Mouse (Mus musculus) heart, postnatal 25 days (tissue): ENCODE measurements at regions not wholly inside any gene's neighbourhood (a gene's known extent, or its start where the extent isn't known, plus 50 kb on each side); places are given as distances from the start of the nearest gene placed in this dataset.

Experiments
- DNase-seq: peaks from one replicate; pipeline ENCODE4 v3.0.0; 2022; ENCODE audit warnings: low spot score
- intact Hi-C: fragments of 180-260 bp; cut with DNase I; formaldehyde crosslinking; loops from one replicate; pipeline ENCODE4 v1.15.1; 2025

DNA sequence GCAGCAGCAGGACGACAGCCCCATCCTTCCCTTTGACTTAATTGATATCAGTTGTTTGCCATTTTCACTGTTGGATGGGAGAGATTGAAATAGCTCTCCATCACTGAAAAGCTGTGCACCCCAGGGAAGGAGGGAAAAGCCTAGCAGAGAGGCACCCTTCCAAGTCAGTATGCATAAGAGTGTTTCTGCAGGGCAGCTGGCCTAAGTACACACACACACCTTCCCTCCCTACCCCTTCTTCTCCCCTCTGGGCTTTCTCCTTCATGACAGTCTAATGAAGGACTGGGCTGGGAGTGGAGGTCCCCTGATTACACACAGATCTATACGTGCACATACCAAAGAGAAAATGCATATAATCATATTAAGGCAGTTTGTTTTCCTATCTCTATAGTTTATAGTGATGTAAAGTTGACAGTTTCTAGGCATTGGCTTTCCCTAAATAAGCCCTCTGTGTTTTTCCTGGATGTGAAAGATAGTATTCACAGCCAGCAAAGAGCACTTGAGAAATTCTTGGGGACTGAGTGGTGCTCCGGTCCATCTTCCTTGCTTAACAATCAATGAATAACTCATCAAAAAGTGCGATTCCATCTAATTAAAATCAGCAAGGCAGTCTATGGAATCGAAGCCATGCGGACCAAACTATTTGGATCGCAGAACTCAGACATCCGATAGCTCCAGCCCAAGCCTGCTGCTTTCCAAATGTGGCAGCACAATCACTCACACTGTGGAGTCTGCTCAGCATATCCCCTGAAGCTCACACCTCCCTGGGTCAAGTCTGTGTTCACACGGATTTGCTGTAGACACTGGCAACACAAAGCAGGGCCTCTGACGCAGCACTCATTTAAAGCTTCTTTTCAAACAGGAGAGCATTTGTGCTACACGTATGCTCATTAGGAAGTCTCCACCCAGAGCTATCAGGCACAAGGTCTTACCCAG, 224.9 kb upstream of the Sfrp2 start:
- intact Hi-C loops: no loop called here
- no peak for DNase-seq

DNA sequence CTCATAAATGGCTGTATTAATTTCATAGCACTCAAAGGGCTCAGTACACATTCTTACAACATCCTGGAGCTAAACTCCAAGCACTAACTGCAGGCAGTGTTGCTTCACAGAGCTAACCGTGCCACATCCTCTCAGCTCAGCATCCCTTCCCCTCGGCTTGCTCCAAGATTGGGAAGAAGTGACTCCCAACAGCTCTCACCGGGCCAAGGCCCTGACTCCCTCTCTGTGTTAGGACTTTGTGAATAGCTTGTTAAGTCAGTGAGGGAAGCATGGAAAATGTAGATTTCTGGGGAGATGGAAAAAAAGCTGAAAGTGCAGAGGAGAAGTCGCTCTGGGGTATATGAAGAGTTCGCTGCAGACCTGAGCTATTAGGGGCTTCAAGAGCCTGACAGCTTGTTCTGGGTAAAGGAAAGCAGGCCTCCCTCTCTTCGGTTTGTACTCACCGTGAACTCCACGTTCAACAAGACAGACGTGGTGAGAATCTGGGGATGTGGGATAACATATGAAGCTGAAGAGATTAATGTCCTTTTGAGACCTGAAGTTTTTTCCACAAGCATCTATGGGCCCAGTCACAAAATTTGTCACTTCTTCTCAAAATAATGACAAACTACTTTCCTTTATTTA, 213.5 kb upstream of the Sfrp2 start:
- DNase-seq: no peak
- intact Hi-C loops: no loop called here

DNA sequence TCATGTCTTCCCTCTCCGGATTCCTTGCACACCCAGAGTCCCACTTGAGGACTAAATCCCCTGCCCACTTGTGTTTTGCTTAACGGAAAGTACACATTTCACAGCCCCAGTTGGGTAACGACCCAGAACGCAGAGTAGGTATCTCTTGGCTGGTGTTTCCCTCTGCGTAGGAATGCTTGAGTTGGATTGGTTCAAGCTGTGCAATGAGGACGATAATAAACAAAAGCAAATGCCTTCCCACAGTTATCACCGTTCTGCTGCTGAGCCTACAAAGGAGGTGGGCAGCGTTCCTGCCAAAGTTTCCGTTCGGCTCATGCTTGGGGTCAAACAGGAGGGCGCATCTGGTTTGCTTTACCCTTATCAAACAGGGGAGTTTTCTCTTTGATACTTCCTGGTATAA, 212.3 kb upstream of the Sfrp2 start:
- no peak for DNase-seq
- intact Hi-C loops: no loop called here

DNA sequence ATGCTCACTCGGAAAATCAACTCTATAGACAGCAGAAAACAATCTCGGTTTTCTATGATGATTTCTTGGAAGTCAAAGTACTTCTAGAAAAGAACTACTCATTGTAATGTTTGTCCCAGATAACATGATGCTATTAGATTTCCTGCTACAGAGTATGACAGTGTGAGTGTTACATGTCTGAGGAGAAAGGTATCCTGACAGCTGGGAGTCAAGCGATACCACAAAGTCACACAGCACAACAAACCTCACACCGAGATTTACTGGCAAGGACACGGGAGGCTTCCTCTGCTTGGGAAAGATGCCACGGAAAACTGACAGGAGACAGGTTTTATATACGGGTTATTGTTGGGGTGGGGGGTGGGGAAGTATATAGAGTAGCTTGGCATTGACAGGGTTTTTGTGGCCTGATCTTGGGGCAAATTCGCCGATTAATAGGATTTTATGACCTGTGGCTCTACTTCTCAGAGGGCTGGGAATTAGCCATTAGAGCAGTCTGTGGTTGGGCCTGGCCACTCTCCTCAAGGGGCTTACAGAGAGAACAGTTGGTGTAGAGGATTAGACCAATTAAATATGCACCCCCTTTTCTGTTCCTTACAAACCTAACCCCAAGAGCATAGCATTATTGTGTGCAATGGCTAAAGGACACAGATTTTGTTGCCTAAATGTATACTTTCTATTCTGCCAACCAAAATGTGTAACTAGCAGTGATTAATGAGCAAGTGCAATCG, 209.2 kb upstream of the Sfrp2 start:
- no peak for DNase-seq
- intact Hi-C loops: no loop called here

DNA sequence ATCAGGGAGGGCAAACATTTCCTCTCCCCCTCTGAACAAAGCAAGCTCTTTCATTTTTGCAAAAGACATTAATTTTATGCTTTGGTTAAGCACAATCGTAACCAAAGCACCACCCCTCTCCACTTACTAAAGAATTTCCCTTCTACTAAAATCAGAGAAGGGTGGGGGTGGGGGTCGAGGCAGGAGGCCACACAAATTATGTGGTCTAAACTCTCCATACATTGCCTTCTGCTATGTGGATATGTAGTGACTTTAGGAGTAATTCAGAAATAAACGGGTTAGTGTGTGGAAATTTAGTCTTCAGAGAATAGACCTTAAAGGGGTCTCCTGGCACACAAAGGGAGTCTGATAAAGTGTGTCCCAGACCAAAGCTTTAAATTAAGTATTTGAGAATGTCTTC, 204.1 kb upstream of the Sfrp2 start:
- intact Hi-C loops: no loop called here
- DNase-seq: no peak

DNA sequence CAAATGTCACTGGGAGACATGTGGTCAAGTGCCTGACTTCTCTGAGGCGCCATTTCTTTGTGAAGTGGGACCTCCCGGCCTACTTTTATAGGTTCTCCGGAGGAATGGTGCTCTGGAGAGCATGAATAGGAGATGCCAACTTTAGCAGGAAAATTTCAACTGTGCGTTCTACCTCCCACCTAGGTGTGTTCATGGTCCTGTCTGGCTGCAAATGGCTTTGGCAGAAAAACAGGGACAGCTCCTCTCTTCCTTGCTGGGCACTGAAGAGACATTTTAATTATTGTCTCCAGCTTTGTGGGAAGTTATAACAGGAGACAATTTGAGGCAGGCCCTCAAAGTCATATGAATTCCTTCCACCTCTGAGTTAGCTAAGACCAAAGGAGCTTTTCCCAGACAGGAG, 190.6 kb upstream of the Sfrp2 start:
- intact Hi-C loops: no loop called here
- no peak for DNase-seq

DNA sequence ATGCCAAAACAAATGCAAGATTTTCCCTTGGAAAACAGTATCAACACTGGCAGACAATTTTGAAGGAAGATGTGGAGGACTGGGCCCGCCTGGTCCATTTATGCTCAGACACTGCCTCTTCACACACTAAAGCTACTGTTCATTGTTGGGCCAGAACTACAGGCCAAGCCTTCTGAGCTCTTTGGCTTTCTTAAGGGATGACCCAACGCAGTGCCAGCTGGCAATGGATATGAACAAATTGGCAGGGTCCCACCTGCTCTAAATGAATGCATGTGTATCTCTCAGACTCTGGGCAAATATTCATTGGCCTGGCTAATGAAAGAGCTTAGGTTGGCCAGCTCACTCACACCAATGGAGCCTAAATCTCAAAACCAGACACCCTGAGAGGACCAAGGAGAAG, 190.0 kb upstream of the Sfrp2 start:
- DNase-seq: peak; percentile 4
- intact Hi-C loops: no loop called here

DNA sequence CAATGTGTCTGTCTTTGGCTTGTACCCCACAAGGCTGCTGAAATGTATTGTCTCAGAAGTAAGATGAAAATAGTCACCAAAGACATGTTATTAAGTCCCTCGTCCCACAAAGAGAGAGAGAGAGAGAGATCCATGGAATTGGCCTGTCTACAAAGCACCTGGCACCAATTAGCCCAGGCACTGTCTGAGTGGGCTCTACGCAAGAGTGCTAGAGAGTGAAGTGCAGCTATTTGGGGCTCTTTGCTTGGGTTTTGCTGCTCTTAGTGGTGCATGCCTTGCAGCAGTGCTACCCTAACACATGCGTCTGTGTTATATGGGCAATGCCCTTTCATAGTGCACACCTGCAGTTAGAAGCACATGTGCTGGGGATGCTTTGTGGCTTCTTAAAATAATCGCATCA, 185.4 kb upstream of the Sfrp2 start:
- DNase-seq: no peak
- intact Hi-C loops: no loop called here

DNA sequence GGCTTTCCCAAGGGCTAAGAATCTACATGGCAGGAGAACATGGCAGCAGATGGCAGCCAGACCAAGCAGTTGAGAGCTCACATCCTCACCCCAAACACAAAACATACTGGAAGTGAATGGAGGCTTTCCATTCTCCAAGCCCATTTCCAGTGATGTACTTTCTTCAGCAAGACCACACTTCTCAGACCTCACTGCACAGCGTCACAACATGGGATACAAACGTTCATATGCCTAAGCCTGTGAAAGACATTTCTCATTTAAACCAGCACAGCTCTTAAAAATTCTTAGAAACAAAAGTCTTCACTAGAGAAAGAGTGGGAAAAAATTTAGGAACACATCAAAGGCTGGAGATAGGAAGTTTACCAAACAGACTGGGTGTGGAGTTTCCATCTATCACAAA, 183.9 kb upstream of the Sfrp2 start:
- intact Hi-C loops: no loop called here
- DNase-seq: no peak

DNA sequence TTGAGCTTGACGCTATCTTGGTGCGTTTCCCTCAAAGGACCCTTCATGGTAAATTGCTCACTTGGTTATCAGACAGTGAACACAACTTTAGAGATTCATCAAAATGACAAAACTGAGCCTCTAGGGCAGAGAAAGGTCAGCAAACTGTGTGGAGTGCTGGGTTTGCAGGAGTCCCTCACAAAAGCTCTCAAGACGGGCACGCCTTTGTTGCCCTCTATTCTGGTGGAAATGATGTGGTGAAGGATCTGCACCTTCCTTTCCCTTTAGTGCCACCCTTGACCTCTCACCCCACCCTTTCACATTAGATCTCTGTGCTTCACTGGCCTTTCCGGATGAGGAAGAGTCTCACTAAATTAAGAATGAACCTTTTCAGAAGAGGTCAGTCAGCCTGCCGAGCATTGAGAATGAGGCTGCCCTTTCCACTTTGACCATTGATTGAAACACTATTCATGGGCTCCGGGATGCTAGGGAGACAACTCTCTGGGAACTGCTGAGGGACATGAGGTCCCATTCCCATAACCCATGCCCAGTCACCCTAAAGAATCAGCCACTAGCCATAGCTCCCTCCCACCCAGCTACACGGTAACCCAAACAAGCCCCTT, 182.9 kb upstream of the Sfrp2 start:
- intact Hi-C loops: no loop called here

DNA sequence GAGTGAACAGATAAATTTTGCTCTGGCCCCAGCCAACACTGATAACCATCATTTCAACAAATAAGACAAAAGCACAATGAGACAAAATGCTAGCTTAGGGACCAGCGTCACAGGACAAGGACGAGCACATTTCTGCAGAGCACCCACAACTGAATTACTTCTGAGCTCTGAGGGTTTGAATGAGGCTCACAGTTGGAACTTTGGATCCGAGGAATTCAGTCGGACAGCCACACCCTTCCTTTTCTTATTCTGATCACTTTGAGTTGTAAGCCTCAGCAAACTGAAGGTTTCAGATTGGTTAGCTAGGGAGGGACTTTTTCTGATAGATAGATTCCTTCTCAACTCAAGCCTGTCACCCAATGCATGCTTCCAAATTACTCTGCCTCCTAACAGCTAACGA, 180.0 kb upstream of the Sfrp2 start:
- no peak for DNase-seq
- intact Hi-C loops: no loop called here

More for the DNA sequence above, 182.9 kb upstream of the Sfrp2 start:
- DNase-seq: no peak

DNA sequence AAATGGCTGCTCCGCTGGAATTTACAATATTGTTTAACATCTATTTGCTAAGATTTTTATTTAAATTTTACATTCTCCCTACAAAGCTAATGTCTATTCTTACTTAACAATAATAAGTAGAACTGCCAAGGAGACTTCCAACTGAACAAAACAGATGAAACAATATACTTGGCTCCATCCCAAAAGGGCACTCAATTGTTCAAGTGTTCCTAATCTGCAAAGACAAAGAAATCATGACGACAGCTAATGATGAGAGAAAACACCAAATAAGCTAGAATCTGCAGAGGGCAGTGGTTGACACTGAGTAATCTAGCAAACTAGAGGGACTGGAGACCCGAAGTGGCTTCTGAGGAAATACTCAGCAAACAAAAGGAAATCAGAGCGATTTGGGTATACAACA, 179.6 kb upstream of the Sfrp2 start:
- intact Hi-C loops: no loop called here
- DNase-seq: no peak

DNA sequence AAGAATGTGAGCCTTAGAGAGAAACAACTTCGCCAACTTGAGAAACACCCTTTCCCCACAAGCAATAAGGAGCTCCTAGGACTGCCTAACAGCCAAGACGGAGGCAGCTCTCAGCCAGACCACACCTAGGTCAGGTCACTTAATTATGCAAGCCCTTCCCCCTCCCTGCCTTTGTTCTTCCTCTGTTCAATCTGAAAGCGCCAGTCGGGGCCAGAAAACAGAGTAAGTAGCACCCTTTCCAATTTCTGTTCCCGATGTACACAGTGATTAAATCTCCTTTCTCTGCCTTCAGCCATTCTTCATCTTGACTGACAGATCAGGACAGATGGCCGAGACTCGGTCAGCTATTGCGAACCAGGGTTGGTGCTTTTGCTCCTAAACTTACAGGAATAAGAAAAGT, 177.0 kb upstream of the Sfrp2 start:
- intact Hi-C loops: no loop called here
- DNase-seq: no peak

DNA sequence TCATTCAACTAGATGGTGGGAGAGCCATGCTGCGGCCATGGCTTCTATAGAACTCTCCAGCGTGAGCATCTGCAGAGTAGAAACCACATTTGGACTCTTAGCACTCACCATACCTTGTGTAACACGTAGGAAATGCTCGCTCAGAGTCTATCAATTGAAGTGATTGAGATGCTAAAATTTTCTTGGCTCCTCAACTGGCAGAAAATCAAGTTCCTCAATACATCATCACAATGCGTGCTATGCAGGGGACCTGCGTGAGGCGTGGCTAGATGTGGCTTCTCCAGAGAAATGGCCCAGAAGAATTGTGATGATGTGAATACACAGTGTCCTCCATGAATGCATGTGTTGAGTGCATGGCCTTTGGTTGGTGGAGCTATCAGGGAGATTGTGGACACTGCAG, 174.9 kb upstream of the Sfrp2 start:
- no peak for DNase-seq
- intact Hi-C loops: no loop called here

DNA sequence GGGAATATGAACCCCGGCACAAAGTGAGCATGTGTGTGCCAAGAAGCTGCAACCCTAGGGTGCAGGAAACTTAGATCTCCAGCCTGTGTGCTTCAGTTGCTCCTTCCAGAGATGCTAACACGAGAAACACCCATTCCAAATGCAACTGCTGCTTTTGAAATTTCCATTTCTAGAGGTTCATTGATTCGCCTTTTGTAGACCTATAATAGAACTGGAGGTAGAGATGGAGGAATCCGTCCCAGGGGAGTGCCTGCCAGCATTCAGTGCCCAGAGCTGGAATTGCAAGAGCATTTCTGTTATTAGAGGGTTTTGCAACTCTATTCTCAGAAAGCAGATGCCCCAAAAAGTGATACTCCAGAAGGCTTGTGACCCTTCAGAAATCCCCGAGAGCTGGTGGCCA, 172.8 kb upstream of the Sfrp2 start:
- intact Hi-C loops: no loop called here
- DNase-seq: no peak

DNA sequence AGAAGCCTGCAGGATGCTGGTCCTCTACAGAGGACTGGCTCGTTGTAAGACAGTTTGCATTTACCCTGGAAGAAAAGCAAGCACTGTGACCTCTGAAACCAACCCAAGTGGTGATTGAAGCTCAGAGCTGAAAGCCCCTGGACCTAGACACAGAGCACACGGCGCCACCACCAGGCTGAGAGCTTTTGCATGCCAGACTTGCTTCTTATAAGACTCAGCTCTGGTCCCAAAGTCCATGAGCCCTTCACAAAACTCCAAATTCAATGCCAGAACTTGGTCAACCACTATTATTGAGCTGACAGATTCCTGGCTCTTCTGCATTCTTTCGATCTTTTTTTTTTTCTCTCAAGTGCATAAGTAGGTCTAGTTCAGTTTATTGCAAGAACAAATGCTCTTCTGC, 164.6 kb upstream of the Sfrp2 start:
- intact Hi-C loops: loop anchor here (10.0 kb wide), 1 partner anchor 187 kb away; no protein-coding TSS in a partner anchor
- DNase-seq: no peak

DNA sequence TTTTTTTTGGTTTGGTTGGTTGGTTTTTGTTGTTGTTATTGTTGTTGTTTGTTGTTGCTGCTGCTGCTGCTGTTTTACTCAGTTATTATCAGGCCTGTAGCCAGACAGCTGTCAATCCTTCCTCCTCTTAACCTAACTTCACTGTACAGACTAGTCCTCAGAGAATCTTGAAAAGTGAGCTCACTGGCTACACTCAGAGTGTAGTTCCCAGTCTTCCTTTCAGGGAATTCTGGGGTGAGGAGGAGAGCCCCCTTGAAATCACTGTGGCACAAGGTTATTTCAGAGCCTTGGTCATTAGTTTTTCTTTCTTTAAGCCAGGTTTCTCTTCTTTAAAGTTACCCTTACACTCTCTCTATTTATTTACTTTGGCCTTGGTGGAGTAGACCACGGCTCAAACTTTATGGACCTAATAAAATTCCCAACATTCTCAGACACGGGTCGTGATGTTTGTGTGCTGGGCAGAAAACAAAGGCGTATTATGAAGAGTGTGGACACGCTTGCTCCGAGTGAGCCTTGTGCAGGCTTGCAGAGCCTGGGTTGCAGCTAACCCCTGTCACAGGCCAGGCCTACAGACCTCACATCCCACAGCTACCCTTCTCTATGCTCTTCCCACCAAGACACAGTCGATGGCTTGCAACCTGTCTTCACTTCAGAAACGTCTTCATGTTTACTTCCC, 156.9 kb upstream of the Sfrp2 start:
- no peak for DNase-seq
- intact Hi-C loops: loop anchor here (10.0 kb wide), 1 partner anchor 194 kb away; no protein-coding TSS in a partner anchor

DNA sequence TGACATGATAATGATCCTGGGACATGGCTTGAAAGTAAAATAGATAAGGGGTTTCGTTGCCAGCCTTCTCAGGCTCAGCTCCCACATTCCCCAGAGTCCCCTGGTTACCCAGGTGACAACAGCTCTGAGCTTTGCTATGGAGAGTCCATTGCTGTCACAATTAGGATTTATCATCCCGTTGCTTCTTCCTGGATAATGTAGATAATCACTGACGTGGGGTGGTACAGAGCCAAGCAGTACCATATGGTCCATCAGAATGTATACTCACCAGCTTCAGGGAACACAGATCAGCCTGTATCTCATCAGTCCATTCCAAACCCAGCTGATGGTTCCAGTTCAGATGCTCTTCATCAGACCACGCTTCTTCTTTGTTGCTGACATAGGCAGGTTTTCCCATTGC, 145.7 kb upstream of the Sfrp2 start:
- DNase-seq: no peak
- intact Hi-C loops: no loop called here

DNA sequence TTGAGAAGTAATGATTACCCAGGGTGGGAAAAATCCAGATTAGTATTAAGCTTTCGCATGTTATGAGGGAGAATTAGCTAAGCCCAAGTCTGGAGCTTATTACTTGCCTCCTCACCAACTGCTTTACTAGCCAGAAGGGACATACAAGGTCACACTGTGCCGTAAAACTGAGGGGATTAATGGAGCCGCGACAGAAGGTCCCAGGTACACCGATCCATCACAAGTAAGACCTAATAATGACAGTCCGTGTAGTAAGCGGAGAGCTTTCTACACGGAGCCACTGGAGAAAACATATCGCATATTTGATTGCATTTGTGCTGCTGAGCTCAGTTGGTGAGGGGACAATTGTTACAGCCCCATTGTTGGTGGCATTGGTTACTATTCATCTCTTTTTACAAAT, 133.1 kb upstream of the Sfrp2 start:
- intact Hi-C loops: no loop called here
- no peak for DNase-seq

DNA sequence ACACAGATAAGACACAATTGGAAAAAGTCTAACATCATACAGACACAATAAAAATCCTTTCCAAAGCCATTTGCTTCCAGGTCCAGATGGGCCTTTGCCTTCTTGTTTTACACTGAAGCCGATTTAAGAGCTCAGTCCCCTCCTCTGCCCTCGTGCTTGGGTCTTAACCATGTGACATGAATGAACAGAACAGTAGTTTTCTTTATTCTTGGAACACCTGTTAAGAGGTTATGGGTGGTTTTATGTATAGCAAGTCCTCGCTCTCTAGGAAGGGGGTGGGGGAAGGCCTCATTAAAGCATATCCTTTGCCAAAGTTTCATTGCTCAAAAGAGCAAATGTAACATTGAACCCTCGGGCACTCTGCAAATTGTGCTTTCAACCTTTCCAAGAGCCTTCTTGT, 125.7 kb upstream of the Sfrp2 start:
- DNase-seq: no peak
- intact Hi-C loops: no loop called here
